Comparison of ENCODE assay signal across 17 mouse cellular contexts in genomic region chr5:36700939-36701620, GRCm38 (mm10). TPM values are rescaled to one million over a fixed set of nuclear protein-coding genes. Genes with fewer than 3 reads are reported as not detected.
DNase-seq lines count a peak whose midpoint lies in the region; ATAC-seq and TF ChIP-seq lines count a peak whose summit lies in the region.
"Had no signal": no experiment of that assay in that cellular context is flagged by ENCODE, and none has a peak within 500 bp of the region (broad histone marks: within the 10 kb centered on the region; RNA-seq: fewer than 3 reads in every experiment).

No protein-coding gene starts in this region.

- intact Hi-C loops in left cerebral cortex, adult 2 months (cut with DNase I): no loop called here

- H3K4me3 ChIP-seq in heart, embryonic 12.5 days: no peak overlapping the region
- H3K4me3 ChIP-seq in intestine, embryonic 15.5 days (replicated peaks): no peak overlapping the region
- H3K4me3 ChIP-seq in macrophage (ENCODE audit: inconsistent target): no peak overlapping the region
- H3K4me3 ChIP-seq in left cerebral cortex, adult 2 months: no peak overlapping the region
- no peak overlapping the region for H3K4me3 ChIP-seq in hindbrain, postnatal 0 days (ENCODE audit: low read length)
- H3K4me3 ChIP-seq: gastrocnemius, adult 2 months; hindbrain, embryonic 10.5 days; layer of hippocampus, adult 2 months had no signal

- peak overlapping the region; percentile 77 for H3K27ac ChIP-seq in heart, embryonic 12.5 days (ENCODE audit: poor library complexity, severe bottlenecking)
- peak overlapping the region; percentile 60 for H3K27ac ChIP-seq in intestine, embryonic 15.5 days
- H3K27ac ChIP-seq in macrophage: peak overlapping the region; percentile 19; the same call in 1 of the 2 replicates
- H3K27ac ChIP-seq in left cerebral cortex, adult 2 months: no peak overlapping the region
- H3K27ac ChIP-seq in hindbrain, postnatal 0 days: no peak overlapping the region
- H3K27ac ChIP-seq: gastrocnemius, adult 2 months; hindbrain, embryonic 10.5 days; layer of hippocampus, adult 2 months had no signal

- H3K9ac ChIP-seq in heart, embryonic 12.5 days: 0 out of 2 replicates have a peak overlapping the region, but pooled peaks have one; percentile 15
- H3K9ac ChIP-seq in intestine, embryonic 15.5 days: no peak overlapping the region
- no peak overlapping the region for H3K9ac ChIP-seq in hindbrain, postnatal 0 days (replicated peaks; ENCODE audit: low read length)

- H3K27me3 ChIP-seq in heart, embryonic 12.5 days (replicated peaks): no peaks in the 10 kb centered on the region
- no peaks in the 10 kb centered on the region for H3K27me3 ChIP-seq in intestine, embryonic 15.5 days (replicated peaks)
- no peaks in the 10 kb centered on the region for H3K27me3 ChIP-seq in hindbrain, postnatal 0 days (ENCODE audit: insufficient read depth, low read length)

- ATAC-seq in heart, embryonic 12.5 days (ENCODE audit: insufficient number of reproducible peaks, low FRiP score): no peak
- ATAC-seq in intestine, embryonic 15.5 days: peak; percentile 81
- no peak for ATAC-seq in hindbrain, postnatal 0 days

- 50% methylated on average over 6 of the region's 6 CpGs for WGBS in heart, embryonic 12.5 days
- 59% methylated on average over 6 of the region's 6 CpGs for WGBS in intestine, embryonic 15.5 days
- WGBS in macrophage (ENCODE audit: missing documents): 45% methylated on average over 6 of the region's 6 CpGs
- 79% methylated on average over 6 of the region's 6 CpGs for WGBS in hindbrain, postnatal 0 days

- H3K9me3 ChIP-seq in heart, embryonic 12.5 days (replicated peaks): no peaks in the 10 kb centered on the region
- no peaks in the 10 kb centered on the region for H3K9me3 ChIP-seq in intestine, embryonic 15.5 days
- H3K9me3 ChIP-seq in hindbrain, postnatal 0 days (ENCODE audit: low read length): no peaks in the 10 kb centered on the region
- H3K9me3 ChIP-seq: G1E; hindbrain, embryonic 10.5 days had no signal

- peak overlapping the region; percentile 26; the same call in 1 of the 2 replicates for H3K4me2 ChIP-seq in heart, embryonic 12.5 days
- H3K4me2 ChIP-seq in intestine, embryonic 15.5 days (replicated peaks): 0 out of 2 replicates have a peak overlapping the region, but pooled peaks have one; percentile 11
- H3K4me2 ChIP-seq in hindbrain, postnatal 0 days (ENCODE audit: low read depth, low read length): no peak overlapping the region

- H3K79me2 ChIP-seq in macrophage (ENCODE audit: inconsistent target): no peaks in the 10 kb centered on the region

- no peak for DNase-seq in heart, adult 9 months (ENCODE audit: low spot score in 2 of 2)
- DNase-seq in NIH3T3 (ENCODE audit: low read depth): peak; percentile 43
- DNase-seq in left cerebral cortex, adult 2 months (ENCODE audit: extremely low spot score in 1 of 2, low spot score in 2 of 2): no peak
- no peak for DNase-seq in hindbrain, postnatal 0 days (ENCODE audit: low spot score)
- DNase-seq in embryo, embryonic 10 days (ENCODE audit: low spot score): no peak
- DNase-seq: B cell, adult 2 months; cerebellum, adult 2 months; gastrocnemius, adult 2 months; left cerebral cortex, postnatal 4 days; lung, postnatal 4 days; right cerebral cortex, postnatal 4 days had no signal

- peaks cover 45% of the 10 kb centered on the region for H3K4me1 ChIP-seq in heart, embryonic 12.5 days (replicated peaks)
- H3K4me1 ChIP-seq in intestine, embryonic 15.5 days (replicated peaks): peaks cover 8% of the 10 kb centered on the region; the same call in 1 of the 2 replicates
- no peaks in the 10 kb centered on the region for H3K4me1 ChIP-seq in hindbrain, postnatal 0 days (ENCODE audit: insufficient read depth, low read length)

- H3K36me3 ChIP-seq in heart, embryonic 12.5 days: no peaks in the 10 kb centered on the region
- H3K36me3 ChIP-seq in intestine, embryonic 15.5 days: no peaks in the 10 kb centered on the region
- H3K36me3 ChIP-seq in macrophage (ENCODE audit: inconsistent target): no peaks in the 10 kb centered on the region; the same call in 1 of the 2 replicates
- H3K36me3 ChIP-seq in hindbrain, postnatal 0 days (ENCODE audit: insufficient read depth, low read length): no peaks in the 10 kb centered on the region
- H3K36me3 ChIP-seq: G1E; hindbrain, embryonic 10.5 days had no signal

- no peak for TF ChIP-seq CTCF in left cerebral cortex, adult 2 months (IDR thresholded peaks at IDR 0.05)
- no peak for TF ChIP-seq CTCF in hindbrain, postnatal 0 days (IDR thresholded peaks at IDR 0.05; ENCODE audit: low read depth)

RNA-seq across cellular contexts. Expression of gene D5Ertd579e, which starts 5.3 kb away (rescaled TPM):
- 35.1 and 37.2 TPM in 2 replicates for polyA plus RNA-seq in heart, embryonic 12.5 days (2016; fragmentation: Nextera tagmentation; extraction: Ambion mirVana)
- 15.6 and 16.7 TPM in 2 replicates for polyA plus RNA-seq in intestine, embryonic 15.5 days (2015; fragmentation: Nextera tagmentation; extraction: Ambion mirVana)
- 100 to 1,000 TPM in 22 of 26 experiments, 10 to 100 TPM in 4; 70.8 to 283 (median 183) TPM for total RNA-seq in macrophage (2018; cell fraction: chromatin; rRNA removed)
- total RNA-seq in macrophage (2018; cell fraction: cytosol; rRNA removed): 10 to 100 TPM; 13.7 to 40.9 (median 24.9) TPM
- total RNA-seq in macrophage (2018; cell fraction: nucleus; rRNA removed): 100 to 1,000 TPM in 14 of 26 experiments, 10 to 100 TPM in 12; 49.9 to 175 (median 103) TPM
- polyA plus RNA-seq in macrophage (2018): 17.3 to 23.8 TPM (median 23.4 TPM) in 3 replicates
- total RNA-seq in left cerebral cortex, adult 2 months (2021): 100 to 1,000 TPM in 1 of 2 experiments, 10 to 100 TPM in 1; 93.9 to 111 TPM
- total RNA-seq in hindbrain, postnatal 0 days (2014; rRNA removed): 56.2 and 64.6 TPM in 2 replicates
- 31.0 and 32.2 TPM in 2 replicates for polyA plus RNA-seq in hindbrain, postnatal 0 days (2015; fragmentation: Nextera tagmentation; extraction: Ambion mirVana)

RNA-seq across cellular contexts. Expression of gene Bloc1s4, which starts 47.4 kb away (rescaled TPM):
- 21.0 and 21.3 TPM in 2 replicates for polyA plus RNA-seq in heart, embryonic 12.5 days (2016; fragmentation: Nextera tagmentation; extraction: Ambion mirVana)
- 21.8 and 23.5 TPM in 2 replicates for polyA plus RNA-seq in intestine, embryonic 15.5 days (2015; fragmentation: Nextera tagmentation; extraction: Ambion mirVana)
- 10 to 100 TPM in 8 of 26 experiments, 1 to 10 TPM in 18; 1.0 to 15.7 (median 7.3) TPM for total RNA-seq in macrophage (2018; cell fraction: chromatin; rRNA removed)
- 10 to 100 TPM; 15.1 to 21.6 (median 18.8) TPM for total RNA-seq in macrophage (2018; cell fraction: cytosol; rRNA removed)
- total RNA-seq in macrophage (2018; cell fraction: nucleus; rRNA removed): 10 to 100 TPM in 20 of 26 experiments, 1 to 10 TPM in 6; 4.6 to 20.4 (median 12.9) TPM
- 6.8 to 19.4 TPM (median 17.0 TPM) in 3 replicates for polyA plus RNA-seq in macrophage (2018)
- total RNA-seq in left cerebral cortex, adult 2 months (2021): 10 to 100 TPM; 19.3 to 19.7 TPM
- total RNA-seq in hindbrain, postnatal 0 days (2014; rRNA removed): 19.7 and 29.1 TPM in 2 replicates
- polyA plus RNA-seq in hindbrain, postnatal 0 days (2015; fragmentation: Nextera tagmentation; extraction: Ambion mirVana): 28.9 and 32.0 TPM in 2 replicates

Comparison
In these comparisons a context has a peak if more than half of its experiments do, and no peak if none do; other contexts are left out.
1. H3K27ac ChIP-seq: peak in heart, embryonic 12.5 days (single experiment), intestine, embryonic 15.5 days (single experiment) and macrophage (single experiment); none in left cerebral cortex, adult 2 months (single experiment) and hindbrain, postnatal 0 days (single experiment).